Mouse (Mus musculus) limb, embryonic 15.5 days (tissue): ENCODE data around the gene Fam131a. TPM values are rescaled to one million over a fixed set of nuclear protein-coding genes. Genes with fewer than 3 reads are reported as not detected.

Source experiments
- ATAC-seq: fragments of 200-750 bp; cut with Nextera tagmentation; 2 replicates; pipeline ENCODE4 v1.8.0; 2017; ENCODE audit warnings: low read depth, moderate TSS enrichment; ENCODE audit not compliant: insufficient number of reproducible peaks, low FRiP score, low TSS enrichment
- H3K27ac ChIP-seq: fragments of 300-500 bp; sonication (generic); 2 replicates; pipeline ENCODE4 v1.5.1; 2015; ENCODE audit warnings: moderate library complexity, mild to moderate bottlenecking, inconsistent platforms
- H3K27me3 ChIP-seq: fragments of 300-500 bp; sonication (generic); 2 replicates; pipeline ENCODE4 v1.6.1; 2015; ENCODE audit warnings: inconsistent platforms
- H3K36me3 ChIP-seq: fragments of 300-500 bp; sonication (generic); 2 replicates; pipeline ENCODE4 v1.6.1; 2015; ENCODE audit warnings: inconsistent platforms
- H3K4me1 ChIP-seq: fragments of 300-500 bp; sonication (generic); 2 replicates; pipeline ENCODE4 v1.6.1; 2015; ENCODE audit warnings: inconsistent platforms
- H3K4me2 ChIP-seq: fragments of 300-500 bp; sonication (generic); 2 replicates; pipeline ENCODE4 v1.6.1; 2015; ENCODE audit warnings: mild to moderate bottlenecking, inconsistent platforms
- H3K4me3 ChIP-seq: fragments of 300-500 bp; sonication (generic); 2 replicates; pipeline ENCODE4 v1.5.1; 2015; ENCODE audit warnings: mild to moderate bottlenecking, inconsistent platforms
- H3K9ac ChIP-seq: fragments of 300-500 bp; sonication (generic); 2 replicates; pipeline ENCODE4 v1.6.1; 2015; ENCODE audit warnings: inconsistent platforms
- H3K9me3 ChIP-seq: fragments of 300-500 bp; sonication (generic); 2 replicates; pipeline ENCODE4 v1.6.1; 2016; ENCODE audit warnings: inconsistent platforms
- WGBS: fragments of 180-500 bp; shearing (Covaris S2); methylation state at CpG from one replicate; pipeline ENCODE4 v1.1.7; 2015; 5-methylcytosine and 5-hydroxymethylcytosine counted together
- polyA plus RNA-seq: library from polyadenylated mRNA; unstranded; fragments of >200 nt; fragmentation: Nextera tagmentation; extraction: Ambion mirVana; gene quantifications from 2 replicates; pipeline ENCODE4 v1.2.1, GENCODE M21; 2015

Fam131a gene
- polyA plus RNA-seq, 1 experiment from 2014 or later: 12.8 TPM

GRCm38 (mm10) chr16:20700036-20700435, 7.0 kb downstream of the Fam131a start:
- Histone ChIP-seq H3K9ac (no peak overlapping the region), H3K27ac (no peak overlapping the region), H3K4me1 (peaks cover 43% of the 10 kb centered on the region), H3K4me2 (no peak overlapping the region), H3K27me3 (no peaks in the 10 kb centered on the region), H3K9me3 (no peaks in the 10 kb centered on the region), H3K4me3 (no peak overlapping the region), H3K36me3 (peaks cover 43% of the 10 kb centered on the region)
- 29% methylated on average over 5 of the region's 5 CpGs for WGBS
- no peak for ATAC-seq

DNA sequence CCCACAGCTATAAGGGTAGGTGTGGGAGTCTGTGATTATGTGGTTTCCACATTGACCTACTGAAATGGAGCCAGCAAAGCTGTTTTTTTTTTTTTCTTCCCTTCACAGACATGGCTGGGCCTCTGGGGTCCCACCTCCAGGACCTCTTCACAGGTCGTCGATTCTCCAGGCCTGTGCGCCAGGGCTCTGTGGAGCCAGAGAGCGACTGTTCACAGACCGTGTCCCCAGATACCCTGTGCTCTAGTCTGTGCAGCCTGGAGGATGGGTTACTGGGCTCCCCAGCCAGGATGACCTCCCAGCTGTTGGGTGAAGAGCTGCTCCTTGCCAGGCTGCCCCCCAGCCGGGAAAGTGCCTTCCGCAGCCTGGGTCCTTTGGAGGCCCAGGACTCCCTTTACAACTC, 8.3 kb downstream of the Fam131a start:
- no peaks in the 10 kb centered on the region for H3K9me3 ChIP-seq
- H3K9ac ChIP-seq: peak overlapping the region; percentile 24; the same call in 1 of the 2 replicates
- WGBS: 43% methylated on average over 7 of the region's 7 CpGs
- H3K27ac ChIP-seq: peak overlapping the region; percentile 59
- H3K4me3 ChIP-seq: no peak overlapping the region
- H3K4me2 ChIP-seq: no peak overlapping the region
- H3K36me3 ChIP-seq: peaks cover 55% of the 10 kb centered on the region
- peaks cover 30% of the 10 kb centered on the region for H3K4me1 ChIP-seq
- H3K27me3 ChIP-seq: no peaks in the 10 kb centered on the region
- ATAC-seq: no peak

- H3K4me1 ChIP-seq: peaks cover 26% of the 10 kb centered on the region
- no peak for ATAC-seq
- peak overlapping the region; percentile 24; the same call in 1 of the 2 replicates for H3K9ac ChIP-seq
- no peak overlapping the region for H3K4me3 ChIP-seq
- 16% methylated on average over 12 of the region's 12 CpGs for WGBS
- H3K36me3 ChIP-seq: peaks cover 61% of the 10 kb centered on the region
- peak overlapping the region; percentile 59 for H3K27ac ChIP-seq
- no peaks in the 10 kb centered on the region for H3K27me3 ChIP-seq
- H3K4me2 ChIP-seq: peak overlapping the region; percentile 10; the same call in 1 of the 2 replicates
- no peaks in the 10 kb centered on the region for H3K9me3 ChIP-seq
These were observed 8.9 kb downstream of the Fam131a start for GRCm38 (mm10) chr16:20701729-20702521.

GRCm38 (mm10) chr16:20702522-20702893, 9.5 kb downstream of the Fam131a start:
- H3K9ac ChIP-seq: no peak overlapping the region
- H3K4me3 ChIP-seq: no peak overlapping the region
- peaks cover 26% of the 10 kb centered on the region for H3K4me1 ChIP-seq
- WGBS: 16% methylated on average over 8 of the region's 8 CpGs
- no peaks in the 10 kb centered on the region for H3K9me3 ChIP-seq
- H3K4me2 ChIP-seq: peak overlapping the region; percentile 10; the same call in 1 of the 2 replicates
- peak overlapping the region; percentile 59 for H3K27ac ChIP-seq
- no peaks in the 10 kb centered on the region for H3K27me3 ChIP-seq
- H3K36me3 ChIP-seq: peaks cover 67% of the 10 kb centered on the region
- peak; percentile 11; the same call in 1 of the 2 replicates for ATAC-seq

- Histone ChIP-seq H3K9me3 (no peaks in the 10 kb centered on the region), H3K27me3 (no peaks in the 10 kb centered on the region), H3K4me1 (peaks cover 26% of the 10 kb centered on the region), H3K27ac (no peak overlapping the region), H3K36me3 (peaks cover 73% of the 10 kb centered on the region), H3K4me2 (no peak overlapping the region), H3K9ac (no peak overlapping the region), H3K4me3 (no peak overlapping the region)
- no peak for ATAC-seq
- WGBS: 90% methylated on average over 10 of the region's 10 CpGs
These were observed 10.0 kb downstream of the Fam131a start for GRCm38 (mm10) chr16:20703071-20703470.

DNA sequence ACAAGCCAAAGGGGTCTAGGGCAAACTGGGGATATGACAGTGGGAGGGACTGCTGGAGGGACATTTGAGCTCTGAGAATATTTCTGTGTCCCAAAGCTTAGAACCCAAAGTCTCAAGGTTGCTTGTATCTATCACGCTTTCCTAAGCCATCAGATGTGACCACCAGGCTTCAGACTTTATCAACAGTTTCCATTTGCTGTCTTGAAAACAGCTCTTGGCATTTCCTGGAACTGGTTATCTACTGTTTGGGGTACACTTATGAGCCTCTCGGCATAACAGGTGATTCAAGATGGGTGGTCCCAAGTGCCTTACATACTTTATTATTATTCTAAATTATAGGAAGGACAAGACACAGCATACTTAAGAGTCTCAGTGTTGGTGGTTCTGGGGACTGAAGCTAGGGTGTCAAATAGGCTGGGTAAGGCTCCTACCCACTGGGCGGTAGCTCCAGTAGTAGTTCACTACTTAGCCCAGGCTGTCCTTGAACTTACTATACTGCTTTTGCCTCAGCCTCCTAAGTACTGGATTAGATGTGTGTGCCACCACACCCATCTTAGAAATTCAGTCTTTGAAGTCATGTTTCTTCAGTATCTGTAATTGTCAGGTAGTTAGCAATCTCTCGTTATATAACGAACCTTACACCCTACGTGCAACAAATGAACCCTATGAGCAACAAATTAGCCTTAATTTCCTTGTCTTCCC, 10.8 kb downstream of the Fam131a start:
- H3K9ac ChIP-seq: no peak overlapping the region
- no peaks in the 10 kb centered on the region for H3K27me3 ChIP-seq
- peaks cover 77% of the 10 kb centered on the region for H3K36me3 ChIP-seq
- ATAC-seq: no peak
- peaks cover 26% of the 10 kb centered on the region for H3K4me1 ChIP-seq
- H3K4me3 ChIP-seq: no peak overlapping the region
- H3K4me2 ChIP-seq: no peak overlapping the region
- WGBS: 84% methylated on average over 6 of the region's 6 CpGs
- H3K9me3 ChIP-seq: no peaks in the 10 kb centered on the region
- no peak overlapping the region for H3K27ac ChIP-seq

DNA sequence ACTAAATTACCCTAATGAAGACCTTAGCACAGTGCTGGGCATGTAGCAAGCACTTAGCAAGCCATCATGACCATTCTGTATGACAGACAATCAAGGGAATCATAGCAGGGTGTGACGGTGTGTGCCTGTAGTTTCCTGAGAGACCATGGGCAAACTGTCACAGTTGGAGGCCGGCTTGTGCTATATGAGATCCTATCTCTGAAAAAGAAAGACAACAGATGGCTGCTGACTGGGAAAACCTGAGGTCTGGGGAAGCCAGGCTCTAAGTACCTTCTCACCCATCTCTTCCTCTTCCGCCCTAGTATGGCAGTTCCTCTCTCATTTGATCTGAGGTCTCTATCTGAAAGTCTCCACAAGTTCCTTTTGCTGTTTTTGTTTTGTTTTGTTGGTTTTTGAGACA, 12.7 kb downstream of the Fam131a start:
- H3K36me3 ChIP-seq: peaks cover 76% of the 10 kb centered on the region
- H3K27ac ChIP-seq: no peak overlapping the region
- no peak overlapping the region for H3K4me2 ChIP-seq
- ATAC-seq: no peak
- H3K4me3 ChIP-seq: no peak overlapping the region
- H3K4me1 ChIP-seq: peaks cover 20% of the 10 kb centered on the region
- no peak overlapping the region for H3K9ac ChIP-seq
- no peaks in the 10 kb centered on the region for H3K27me3 ChIP-seq
- WGBS: 85% methylated on average over 3 of the region's 3 CpGs
- no peaks in the 10 kb centered on the region for H3K9me3 ChIP-seq

DNA sequence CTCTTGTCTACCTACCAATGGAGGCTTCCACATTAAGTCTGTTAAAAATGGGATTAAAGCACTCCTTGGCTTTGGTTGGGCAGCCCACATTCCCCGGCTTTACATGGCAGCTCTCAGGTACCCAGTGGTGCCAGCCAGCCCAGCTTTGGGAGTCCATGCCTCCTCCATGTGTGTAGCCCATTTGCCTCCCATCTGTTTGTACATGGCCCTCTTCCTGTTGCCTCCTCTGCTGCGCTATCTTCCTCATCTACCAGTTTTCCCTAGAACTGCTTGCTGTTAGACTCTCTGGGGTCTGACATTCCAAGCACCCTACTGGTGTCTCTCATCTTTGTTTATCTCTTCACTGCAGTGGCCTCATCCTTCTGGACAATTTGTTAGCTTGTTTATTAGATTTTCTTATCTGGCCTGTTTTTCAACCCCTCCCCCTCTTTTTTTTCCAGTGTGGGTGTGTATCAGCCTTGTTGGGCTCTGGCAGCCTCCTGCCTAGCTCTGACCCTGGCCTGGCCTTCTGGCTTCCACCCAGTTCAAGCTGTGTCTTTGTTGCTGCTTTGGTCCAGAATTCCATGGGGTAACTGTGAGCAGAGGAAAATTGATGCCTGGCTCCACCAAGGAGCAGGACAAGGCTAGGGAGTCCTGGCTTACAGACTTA, 13.5 kb downstream of the Fam131a start:
- Histone ChIP-seq H3K27ac (no peak overlapping the region), H3K4me3 (no peak overlapping the region), H3K9me3 (no peaks in the 10 kb centered on the region), H3K9ac (no peak overlapping the region), H3K27me3 (no peaks in the 10 kb centered on the region), H3K4me1 (peaks cover 16% of the 10 kb centered on the region), H3K36me3 (peaks cover 79% of the 10 kb centered on the region), H3K4me2 (no peak overlapping the region)
- no peak for ATAC-seq
- WGBS: 87% methylated on average over 2 of the region's 2 CpGs

DNA sequence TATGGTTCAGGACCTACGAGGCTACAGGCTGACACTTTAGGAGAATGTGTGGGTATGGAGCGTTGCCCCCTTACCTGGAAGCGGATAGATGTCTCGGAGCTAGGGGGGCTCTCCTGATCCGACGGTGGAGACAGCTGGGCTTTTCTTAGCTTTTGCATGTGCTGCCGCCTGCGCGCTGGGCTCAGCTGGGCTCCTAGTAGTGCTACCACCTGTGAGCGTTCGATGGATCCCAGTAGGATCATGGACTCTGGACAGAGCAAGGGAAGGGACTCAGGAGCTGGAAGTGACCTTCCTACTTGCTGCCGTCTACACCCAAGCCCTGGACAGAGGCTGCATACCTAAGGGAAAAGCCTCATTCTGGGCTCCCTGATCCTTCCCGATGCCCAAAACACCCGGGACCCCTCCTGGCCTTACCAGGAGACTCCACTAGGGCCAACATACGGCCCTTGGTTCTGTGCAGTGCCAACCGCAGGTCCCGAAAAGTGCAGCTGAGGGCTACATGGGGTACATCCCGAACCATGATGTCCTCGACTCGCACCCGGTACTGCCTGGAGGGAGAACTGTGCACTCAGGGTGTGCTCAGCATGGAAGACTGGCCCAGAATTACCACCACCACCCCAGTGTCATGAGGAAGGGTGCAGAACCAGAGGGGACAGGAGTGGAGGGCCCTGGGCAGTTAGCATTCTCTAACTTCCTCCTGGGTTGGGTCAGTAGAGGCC, 15.3 kb downstream of the Fam131a start:
- ATAC-seq: no peak
- no peaks in the 10 kb centered on the region for H3K27me3 ChIP-seq
- WGBS: 93% methylated on average over 21 of the region's 21 CpGs
- H3K4me3 ChIP-seq: no peak overlapping the region
- no peak overlapping the region for H3K4me2 ChIP-seq
- H3K9me3 ChIP-seq: no peaks in the 10 kb centered on the region
- no peak overlapping the region for H3K27ac ChIP-seq
- H3K9ac ChIP-seq: no peak overlapping the region
- peaks cover 2% of the 10 kb centered on the region; the same call in 1 of the 2 replicates for H3K4me1 ChIP-seq
- peaks cover 92% of the 10 kb centered on the region for H3K36me3 ChIP-seq

DNA sequence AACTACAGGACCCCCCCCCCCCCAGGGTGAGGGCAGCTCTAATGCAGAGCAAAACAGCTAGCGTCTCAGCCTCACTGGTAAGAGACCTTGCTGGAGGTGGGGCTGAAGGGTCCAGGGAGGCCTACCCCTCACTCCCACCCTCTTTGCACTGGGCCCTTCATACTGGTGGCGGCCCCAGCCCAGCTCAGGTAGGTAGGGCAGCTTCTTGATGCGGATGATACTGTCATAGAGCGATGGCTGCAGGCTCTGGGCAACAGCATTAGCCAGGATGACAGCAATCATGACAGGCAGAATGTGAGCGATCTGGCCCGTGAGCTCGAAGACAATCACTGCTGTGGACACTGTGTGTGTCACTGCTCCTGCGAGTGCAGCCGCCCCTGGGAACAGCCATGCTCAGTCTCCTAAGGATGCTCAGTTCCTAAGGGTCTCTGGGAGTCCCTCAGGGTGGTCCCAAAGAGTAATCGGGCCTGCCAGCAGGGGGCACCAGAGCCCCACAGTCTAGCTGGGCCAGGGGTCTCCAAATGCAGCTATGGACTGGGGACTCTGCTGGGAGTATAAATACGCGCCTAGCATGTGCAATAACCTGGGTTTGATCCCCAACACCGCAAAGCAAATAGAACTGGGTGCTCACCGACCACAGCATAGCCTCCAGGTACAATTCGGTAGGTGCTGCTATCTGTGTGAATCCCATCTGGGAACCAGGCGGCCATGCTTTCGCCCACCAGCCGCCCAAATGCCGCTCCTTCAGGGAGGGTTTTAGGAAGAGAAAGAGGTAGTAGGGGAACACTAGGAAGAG, 16.1 kb downstream of the Fam131a start:
- H3K4me2 ChIP-seq: no peak overlapping the region
- no peak overlapping the region for H3K9ac ChIP-seq
- H3K27me3 ChIP-seq: no peaks in the 10 kb centered on the region
- H3K4me3 ChIP-seq: no peak overlapping the region
- WGBS: 74% methylated on average over 19 of the region's 19 CpGs
- H3K9me3 ChIP-seq: no peaks in the 10 kb centered on the region
- no peak overlapping the region for H3K27ac ChIP-seq
- no peak for ATAC-seq
- H3K4me1 ChIP-seq: peaks cover 9% of the 10 kb centered on the region
- peaks cover 85% of the 10 kb centered on the region for H3K36me3 ChIP-seq

DNA sequence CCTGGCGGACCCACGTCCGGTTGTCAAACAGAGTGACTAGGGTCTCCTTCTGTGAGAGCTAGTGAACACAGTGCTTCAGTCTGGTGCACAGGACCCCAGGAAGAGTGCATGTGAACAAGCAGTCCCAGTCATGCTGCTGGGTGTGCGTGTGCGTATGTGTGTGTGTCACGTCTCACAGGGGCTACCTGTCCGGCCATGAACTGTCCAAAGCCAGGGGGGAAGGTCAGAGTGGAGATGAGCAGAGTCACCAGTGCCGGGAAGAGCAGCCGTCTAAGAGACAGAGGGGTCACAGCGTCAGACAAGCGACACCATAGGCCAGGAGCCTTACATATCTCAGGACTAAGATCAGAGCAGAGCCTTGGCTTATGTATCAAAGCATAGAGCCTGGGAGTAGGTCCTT, 17.3 kb downstream of the Fam131a start:
- H3K9ac ChIP-seq: no peak overlapping the region
- no peak overlapping the region for H3K4me2 ChIP-seq
- peaks cover 73% of the 10 kb centered on the region for H3K36me3 ChIP-seq
- no peaks in the 10 kb centered on the region for H3K9me3 ChIP-seq
- H3K4me3 ChIP-seq: no peak overlapping the region
- H3K27ac ChIP-seq: no peak overlapping the region
- ATAC-seq: no peak
- WGBS: 92% methylated on average over 11 of the region's 11 CpGs
- H3K27me3 ChIP-seq: no peaks in the 10 kb centered on the region
- H3K4me1 ChIP-seq: peaks cover 21% of the 10 kb centered on the region
